Mouse (Mus musculus): ENCODE measurements at regions not wholly inside any gene's neighbourhood (a gene's known extent, or its start where the extent isn't known, plus 50 kb on each side); places are given as distances from the start of the nearest gene placed in this dataset.

- TF ChIP-seq CTCF (IDR thresholded peaks at IDR 0.05; ENCODE audit: borderline replicate concordance, insufficient read depth, low read depth, low read length) = no peak
- no peak for TF ChIP-seq POLR2A (IDR thresholded peaks at IDR 0.05; ENCODE audit: borderline replicate concordance, insufficient read depth, low read length)
Measured at GRCm38 (mm10) chr10:19441807-19442206, 85.5 kb downstream of the Olig3 start.

Data from cerebellum, adult 2 months (tissue).